Mouse (Mus musculus) ES-Bruce4 (cell line): Measurements from ENCODE around the gene Faim.

Experiments
- CTCF ChIP-seq: IDR thresholded peaks from one replicate; pipeline ENCODE4 v1.8.1; 2011; ENCODE audit warnings: low read depth, low read length
- EP300 ChIP-seq: IDR thresholded peaks from 2 replicates; pipeline ENCODE4 v1.6.1; 2011; ENCODE audit warnings: low read depth, low read length; ENCODE audit not compliant: insufficient read depth

DNA sequence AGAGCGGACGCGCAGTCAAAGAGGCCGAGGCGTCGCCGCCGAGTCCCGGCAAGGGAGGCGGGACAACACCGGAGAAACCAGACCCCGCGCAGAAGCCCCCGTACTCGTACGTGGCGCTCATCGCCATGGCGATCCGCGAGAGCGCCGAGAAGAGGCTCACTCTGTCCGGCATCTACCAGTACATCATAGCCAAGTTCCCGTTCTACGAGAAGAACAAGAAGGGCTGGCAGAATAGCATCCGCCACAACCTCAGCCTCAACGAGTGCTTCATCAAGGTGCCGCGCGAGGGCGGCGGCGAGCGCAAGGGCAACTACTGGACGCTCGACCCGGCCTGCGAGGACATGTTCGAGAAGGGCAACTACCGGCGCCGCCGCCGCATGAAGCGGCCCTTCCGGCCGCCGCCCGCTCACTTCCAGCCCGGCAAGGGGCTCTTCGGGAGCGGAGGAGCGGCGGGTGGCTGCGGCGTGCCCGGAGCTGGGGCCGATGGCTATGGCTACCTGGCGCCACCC lies 30.4 kb upstream of the Faim start:
- TF ChIP-seq EP300 (no peak), CTCF (peak; percentile 13)
